Mouse (Mus musculus): ENCODE measurements at regions not wholly inside any gene's neighbourhood (a gene's known extent, or its start where the extent isn't known, plus 50 kb on each side); places are given as distances from the start of the nearest gene placed in this dataset.

GRCm38 (mm10) chr1:39047316-39047715 lies 61.9 kb downstream of the Pdcl3 start:
- DNase-seq (ENCODE audit: low spot score in 2 of 2) = no peak

GRCm38 (mm10) chr1:39057304-39057703 lies 71.9 kb downstream of the Pdcl3 start:
- no peak for DNase-seq (ENCODE audit: low spot score in 2 of 2)

GRCm38 (mm10) chr1:39062509-39062908 lies 77.1 kb downstream of the Pdcl3 start:
- no peak for DNase-seq (ENCODE audit: low spot score in 2 of 2)

GRCm38 (mm10) chr1:39063666-39064385 lies 78.4 kb downstream of the Pdcl3 start:
- DNase-seq (ENCODE audit: low spot score in 2 of 2) = peak; percentile 27 to 52

GRCm38 (mm10) chr1:39064781-39065180 lies 79.4 kb downstream of the Pdcl3 start:
- peak in 1 of 2 experiments; percentile 35 for DNase-seq (ENCODE audit: low spot score in 2 of 2)

- no peak for DNase-seq (ENCODE audit: low spot score in 2 of 2)
These were observed 82.5 kb downstream of the Pdcl3 start for GRCm38 (mm10) chr1:39067901-39068300.

GRCm38 (mm10) chr1:39069086-39069655 lies 83.8 kb downstream of the Pdcl3 start:
- DNase-seq (ENCODE audit: low spot score in 2 of 2) = no peak

GRCm38 (mm10) chr1:39069676-39070075 lies 84.3 kb downstream of the Pdcl3 start:
- DNase-seq (ENCODE audit: low spot score in 2 of 2) = no peak

GRCm38 (mm10) chr1:39075966-39076365 lies 90.6 kb downstream of the Pdcl3 start:
- no peak for DNase-seq (ENCODE audit: low spot score in 2 of 2)

- DNase-seq (ENCODE audit: low spot score in 2 of 2) = no peak
These were observed 93.3 kb downstream of the Pdcl3 start for GRCm38 (mm10) chr1:39078584-39079315.

GRCm38 (mm10) chr1:39083911-39084826 lies 98.8 kb downstream of the Pdcl3 start:
- DNase-seq (ENCODE audit: low spot score in 2 of 2) = peak; percentile 34 to 63

- peak; percentile 30 to 75 for DNase-seq (ENCODE audit: low spot score in 2 of 2)
These were observed 100.9 kb downstream of the Pdcl3 start for GRCm38 (mm10) chr1:39086273-39086672.

- no peak for DNase-seq (ENCODE audit: low spot score in 2 of 2)
These were observed 103.7 kb upstream of the Npas2 start for GRCm38 (mm10) chr1:39089875-39090274.

GRCm38 (mm10) chr1:39091121-39091520 lies 102.4 kb upstream of the Npas2 start:
- no peak for DNase-seq (ENCODE audit: low spot score in 2 of 2)

- no peak for DNase-seq (ENCODE audit: low spot score in 2 of 2)
These were observed 101.9 kb upstream of the Npas2 start for GRCm38 (mm10) chr1:39091638-39092037.

- no peak for DNase-seq (ENCODE audit: low spot score in 2 of 2)
These were observed 100.2 kb upstream of the Npas2 start for GRCm38 (mm10) chr1:39093291-39093690.

- no peak for DNase-seq (ENCODE audit: low spot score in 2 of 2)
These were observed 99.5 kb upstream of the Npas2 start for GRCm38 (mm10) chr1:39094001-39094400.

- no peak for DNase-seq (ENCODE audit: low spot score in 2 of 2)
These were observed 97.6 kb upstream of the Npas2 start for GRCm38 (mm10) chr1:39095901-39096300.

- DNase-seq (ENCODE audit: low spot score in 2 of 2) = no peak
These were observed 96.8 kb upstream of the Npas2 start for GRCm38 (mm10) chr1:39096726-39097125.

GRCm38 (mm10) chr1:39097499-39097898 lies 96.0 kb upstream of the Npas2 start:
- DNase-seq (ENCODE audit: low spot score in 2 of 2) = peak; percentile 74 to 86

GRCm38 (mm10) chr1:39098154-39098553 lies 95.4 kb upstream of the Npas2 start:
- DNase-seq (ENCODE audit: low spot score in 2 of 2) = no peak

Data from layer of hippocampus, adult 18-20 months (tissue).